Mouse (Mus musculus) lung, postnatal 0 days (tissue): ENCODE results near the gene Fam32a.

Source experiments
- CTCF ChIP-seq: IDR thresholded peaks from 2 replicates; pipeline ENCODE4 v1.5.1; 2016; ENCODE audit warnings: antibody characterized with exemption, mild to moderate bottlenecking
- EP300 ChIP-seq: IDR thresholded peaks from 2 replicates; pipeline ENCODE4 v1.6.1; 2016; ENCODE audit warnings: antibody characterized with exemption, mild to moderate bottlenecking, control low read depth

- no peak for TF ChIP-seq CTCF
- no peak for TF ChIP-seq EP300
These were observed 52.2 kb downstream of the Fam32a start for GRCm38 (mm10) chr8:72271691-72272090.
